Mouse (Mus musculus) megakaryocyte, embryonic 14.5 days (primary cell): ENCODE results near the gene D630045J12Rik.

ENCODE experiments used
- FLI1 ChIP-seq: IDR thresholded peaks from 2 replicates; pipeline ENCODE4 v1.6.1; 2012; ENCODE audit warnings: low read length, inconsistent platforms, mixed read lengths
- GATA1 ChIP-seq: IDR thresholded peaks from 3 replicates; pipeline ENCODE4 v1.6.1; 2012; ENCODE audit warnings: mixed read lengths, low read length, inconsistent platforms, borderline replicate concordance

DNA sequence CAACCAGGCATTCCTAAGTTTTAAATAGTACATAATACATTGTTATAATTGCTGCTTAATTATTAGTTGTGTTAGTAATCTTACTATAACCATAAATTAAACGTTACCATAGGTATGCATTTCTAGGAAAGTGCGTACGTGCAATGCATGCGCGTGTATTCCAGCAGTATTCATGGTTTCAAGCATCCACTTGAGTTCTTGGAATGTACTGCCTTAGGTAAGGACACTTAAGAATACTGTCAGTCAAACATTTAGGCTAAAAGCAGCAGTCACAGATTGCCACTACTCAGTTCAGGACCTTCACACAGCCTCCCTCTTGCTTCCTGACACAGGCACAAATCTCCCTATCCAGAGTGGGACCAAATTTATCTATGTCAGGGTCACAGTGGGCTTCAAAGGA lies 145.4 kb downstream of the D630045J12Rik start:
- TF ChIP-seq GATA1 = no peak
- no peak for TF ChIP-seq FLI1
